Mouse (Mus musculus): ENCODE data around the gene Cntn5. TPM values are rescaled to one million over a fixed set of nuclear protein-coding genes. Genes with fewer than 3 reads are reported as not detected.

The Cntn5 gene
- polyA plus RNA-seq, 1 experiment = not detected

GRCm38 (mm10) chr9:10718986-10719385 lies 185.6 kb downstream of the Cntn5 start:
- H3K4me3 ChIP-seq (ENCODE audit: extremely low read depth, insufficient read depth, insufficient read length) = no peak overlapping the region
- DNase-seq (ENCODE audit: low read depth in 1 of 2, low spot score in 2 of 2) = no peak
- TF ChIP-seq CTCF (IDR thresholded peaks at IDR 0.05; ENCODE audit: extremely low read depth, insufficient read depth, insufficient read length, insufficient replicate concordance) = no peak
- TF ChIP-seq POLR2A (IDR thresholded peaks at IDR 0.05; ENCODE audit: low read depth, low read length) = no peak
- H3K36me3 ChIP-seq (ENCODE audit: control insufficient read depth, insufficient read depth, low read length) = no peaks in the 10 kb centered on the region
- H3K27ac ChIP-seq (ENCODE audit: insufficient read depth, low read length) = no peak overlapping the region
- H3K4me1 ChIP-seq (ENCODE audit: control insufficient read depth, insufficient read depth, insufficient read length) = no peaks in the 10 kb centered on the region
- WGBS = 63% methylated on average over 3 of the region's 3 CpGs
- no peaks in the 10 kb centered on the region for H3K27me3 ChIP-seq (ENCODE audit: control insufficient read depth, insufficient read depth, low read length)

GRCm38 (mm10) chr9:10713641-10714040 lies 190.9 kb downstream of the Cntn5 start:
- no peak overlapping the region for H3K27ac ChIP-seq (ENCODE audit: insufficient read depth, low read length)
- TF ChIP-seq POLR2A (IDR thresholded peaks at IDR 0.05; ENCODE audit: low read depth, low read length) (no peak), CTCF (IDR thresholded peaks at IDR 0.05; ENCODE audit: extremely low read depth, insufficient read depth, insufficient read length, insufficient replicate concordance) (no peak)
- H3K4me1 ChIP-seq (ENCODE audit: control insufficient read depth, insufficient read depth, insufficient read length) = no peaks in the 10 kb centered on the region
- WGBS = 31% methylated on average over 1 of the region's 1 CpGs
- no peak overlapping the region for H3K4me3 ChIP-seq (ENCODE audit: extremely low read depth, insufficient read depth, insufficient read length)
- DNase-seq (ENCODE audit: low read depth in 1 of 2, low spot score in 2 of 2) = no peak
- no peaks in the 10 kb centered on the region for H3K27me3 ChIP-seq (ENCODE audit: control insufficient read depth, insufficient read depth, low read length)
- no peaks in the 10 kb centered on the region for H3K36me3 ChIP-seq (ENCODE audit: control insufficient read depth, insufficient read depth, low read length)

- TF ChIP-seq POLR2A (IDR thresholded peaks at IDR 0.05; ENCODE audit: low read depth, low read length) (no peak), CTCF (IDR thresholded peaks at IDR 0.05; ENCODE audit: extremely low read depth, insufficient read depth, insufficient read length, insufficient replicate concordance) (no peak)
- H3K4me1 ChIP-seq (ENCODE audit: control insufficient read depth, insufficient read depth, insufficient read length) = no peaks in the 10 kb centered on the region
- no peaks in the 10 kb centered on the region for H3K27me3 ChIP-seq (ENCODE audit: control insufficient read depth, insufficient read depth, low read length)
- H3K4me3 ChIP-seq (ENCODE audit: extremely low read depth, insufficient read depth, insufficient read length) = no peak overlapping the region
- DNase-seq (ENCODE audit: low read depth in 1 of 2, low spot score in 2 of 2) = no peak
- no peaks in the 10 kb centered on the region for H3K36me3 ChIP-seq (ENCODE audit: control insufficient read depth, insufficient read depth, low read length)
- H3K27ac ChIP-seq (ENCODE audit: insufficient read depth, low read length) = no peak overlapping the region
These were observed 222.9 kb downstream of the Cntn5 start for GRCm38 (mm10) chr9:10681646-10682045.

DNA sequence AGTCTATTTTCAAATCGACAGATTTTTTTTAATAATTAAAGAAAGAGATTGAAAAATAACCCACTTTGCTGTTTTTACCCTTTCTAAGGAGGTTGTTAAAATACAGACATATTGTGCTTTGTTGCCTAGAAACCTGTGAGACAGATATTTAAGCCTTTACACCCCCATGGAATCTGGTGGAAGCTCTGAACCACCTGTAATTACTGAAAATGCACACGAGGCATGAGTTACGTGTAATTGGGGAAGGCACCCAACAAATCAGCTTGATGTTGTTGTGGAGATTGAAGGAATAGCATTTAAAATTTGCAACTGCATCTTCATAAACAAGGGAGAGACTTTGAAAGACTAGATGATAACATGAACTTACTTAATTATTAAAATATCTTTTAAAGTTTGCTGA lies 223.4 kb downstream of the Cntn5 start:
- Histone ChIP-seq H3K27ac (ENCODE audit: insufficient read depth, low read length) (no peak overlapping the region), H3K36me3 (ENCODE audit: control insufficient read depth, insufficient read depth, low read length) (no peaks in the 10 kb centered on the region), H3K4me1 (ENCODE audit: control insufficient read depth, insufficient read depth, insufficient read length) (no peaks in the 10 kb centered on the region), H3K27me3 (ENCODE audit: control insufficient read depth, insufficient read depth, low read length) (no peaks in the 10 kb centered on the region), H3K4me3 (ENCODE audit: extremely low read depth, insufficient read depth, insufficient read length) (no peak overlapping the region)
- TF ChIP-seq POLR2A (IDR thresholded peaks at IDR 0.05; ENCODE audit: low read depth, low read length) = no peak
- no peak for TF ChIP-seq CTCF (IDR thresholded peaks at IDR 0.05; ENCODE audit: extremely low read depth, insufficient read depth, insufficient read length, insufficient replicate concordance)
- WGBS = 87% methylated on average over 3 of the region's 3 CpGs
- DNase-seq (ENCODE audit: low read depth in 1 of 2, low spot score in 2 of 2) = no peak

- no peak for DNase-seq (ENCODE audit: low read depth in 1 of 2, low spot score in 2 of 2)
- 30% methylated on average over 3 of the region's 3 CpGs for WGBS
- Histone ChIP-seq H3K4me3 (ENCODE audit: extremely low read depth, insufficient read depth, insufficient read length) (no peak overlapping the region), H3K4me1 (ENCODE audit: control insufficient read depth, insufficient read depth, insufficient read length) (no peaks in the 10 kb centered on the region), H3K36me3 (ENCODE audit: control insufficient read depth, insufficient read depth, low read length) (no peaks in the 10 kb centered on the region), H3K27ac (ENCODE audit: insufficient read depth, low read length) (no peak overlapping the region), H3K27me3 (ENCODE audit: control insufficient read depth, insufficient read depth, low read length) (no peaks in the 10 kb centered on the region)
- TF ChIP-seq POLR2A (IDR thresholded peaks at IDR 0.05; ENCODE audit: low read depth, low read length) (no peak), CTCF (IDR thresholded peaks at IDR 0.05; ENCODE audit: extremely low read depth, insufficient read depth, insufficient read length, insufficient replicate concordance) (no peak)
These were observed 235.9 kb downstream of the Cntn5 start for GRCm38 (mm10) chr9:10668676-10669075.

DNA sequence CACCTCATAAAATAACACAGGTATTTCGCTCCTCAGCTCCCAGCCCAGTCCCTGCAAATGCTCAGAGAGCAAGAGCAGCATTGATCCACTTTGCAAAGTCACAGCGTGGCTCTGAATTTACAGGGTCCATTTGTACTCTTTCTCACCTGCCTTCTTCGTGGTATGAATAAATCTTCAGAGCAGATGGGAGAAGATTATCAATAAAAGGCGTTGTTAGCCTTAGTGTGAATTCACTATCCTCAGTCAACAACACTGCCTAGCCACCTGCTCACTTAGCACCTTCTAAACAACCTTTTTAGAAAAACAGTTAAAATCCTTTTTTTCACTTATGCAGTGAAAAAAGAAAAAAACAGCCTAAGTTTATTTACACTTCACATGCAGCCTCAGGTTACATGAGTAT lies 237.1 kb downstream of the Cntn5 start:
- no peak for DNase-seq (ENCODE audit: low read depth in 1 of 2, low spot score in 2 of 2)
- H3K27me3 ChIP-seq (ENCODE audit: control insufficient read depth, insufficient read depth, low read length) = no peaks in the 10 kb centered on the region
- TF ChIP-seq CTCF (IDR thresholded peaks at IDR 0.05; ENCODE audit: extremely low read depth, insufficient read depth, insufficient read length, insufficient replicate concordance) = no peak
- no peak for TF ChIP-seq POLR2A (IDR thresholded peaks at IDR 0.05; ENCODE audit: low read depth, low read length)
- H3K36me3 ChIP-seq (ENCODE audit: control insufficient read depth, insufficient read depth, low read length) = no peaks in the 10 kb centered on the region
- no peak overlapping the region for H3K4me3 ChIP-seq (ENCODE audit: extremely low read depth, insufficient read depth, insufficient read length)
- no peak overlapping the region for H3K27ac ChIP-seq (ENCODE audit: insufficient read depth, low read length)
- no peaks in the 10 kb centered on the region for H3K4me1 ChIP-seq (ENCODE audit: control insufficient read depth, insufficient read depth, insufficient read length)
- WGBS = 60% methylated on average over 4 of the region's 4 CpGs

- Histone ChIP-seq H3K27me3 (ENCODE audit: control insufficient read depth, insufficient read depth, low read length) (no peaks in the 10 kb centered on the region), H3K4me3 (ENCODE audit: extremely low read depth, insufficient read depth, insufficient read length) (no peak overlapping the region), H3K36me3 (ENCODE audit: control insufficient read depth, insufficient read depth, low read length) (no peaks in the 10 kb centered on the region), H3K27ac (ENCODE audit: insufficient read depth, low read length) (no peak overlapping the region), H3K4me1 (ENCODE audit: control insufficient read depth, insufficient read depth, insufficient read length) (no peaks in the 10 kb centered on the region)
- no peak for DNase-seq (ENCODE audit: low read depth in 1 of 2, low spot score in 2 of 2)
- no peak for TF ChIP-seq POLR2A (IDR thresholded peaks at IDR 0.05; ENCODE audit: low read depth, low read length)
- TF ChIP-seq CTCF (IDR thresholded peaks at IDR 0.05; ENCODE audit: extremely low read depth, insufficient read depth, insufficient read length, insufficient replicate concordance) = no peak
These were observed 238.8 kb downstream of the Cntn5 start for GRCm38 (mm10) chr9:10665756-10666155.

Measured in spleen, adult 2 months (tissue).